ENCODE assay signal across 8 mouse cellular contexts in genomic region chr11:84818961-84819692, GRCm38 (mm10). TPM values are rescaled to one million over a fixed set of nuclear protein-coding genes. Genes with fewer than 3 reads are reported as not detected.
DNase-seq lines count a peak whose midpoint lies in the region; ATAC-seq and TF ChIP-seq lines count a peak whose summit lies in the region.

Gene Mrm1, minus strand, starts transcription at chr11:84819515.

- H3K27ac ChIP-seq in gastrocnemius, adult 2 months: peak within 1 kb of the TSS; percentile 94
- H3K27ac ChIP-seq in hindbrain, postnatal 0 days: peak within 1 kb of the TSS; percentile 85
- peak within 1 kb of the TSS; percentile 94 for H3K27ac ChIP-seq in left cerebral cortex, adult 2 months

- H3K4me2 ChIP-seq in hindbrain, postnatal 0 days (ENCODE audit: low read depth, low read length): peak within 1 kb of the TSS; percentile 95

- intact Hi-C loops in gastrocnemius, adult 2 months (cut with DNase I): loop anchor here (10.0 kb wide), 1 partner anchor 304 kb away; the partner anchor contains the start of gene Aatf
- intact Hi-C loops in left cerebral cortex, adult 2 months (cut with DNase I): loop anchor here (1.0 to 2.0 kb wide), 2 partner anchors 390 to 640 kb away; no protein-coding TSS in a partner anchor

- no peaks in the 10 kb centered on the region for H3K4me1 ChIP-seq in hindbrain, postnatal 0 days (ENCODE audit: insufficient read depth, low read length)

- no peaks in the 10 kb centered on the region for H3K27me3 ChIP-seq in hindbrain, postnatal 0 days (ENCODE audit: insufficient read depth, low read length)

- peak within 1 kb of the TSS; percentile 83 for H3K4me3 ChIP-seq in gastrocnemius, adult 2 months
- H3K4me3 ChIP-seq in hindbrain, postnatal 0 days (ENCODE audit: low read length): peak within 1 kb of the TSS; percentile 75
- peak within 1 kb of the TSS; percentile 79 for H3K4me3 ChIP-seq in left cerebral cortex, adult 2 months

- peak; percentile 80 for ATAC-seq in common myeloid progenitor, adult 5-6 weeks (replicated peaks; ENCODE audit: low read depth, poor library complexity, severe bottlenecking)
- peak; percentile 92 for ATAC-seq in hindbrain, postnatal 0 days
- peak; percentile 89 for ATAC-seq in megakaryocyte, adult 5-6 weeks (ENCODE audit: poor library complexity, severe bottlenecking)

- no peaks in the 10 kb centered on the region for H3K36me3 ChIP-seq in hindbrain, postnatal 0 days (ENCODE audit: insufficient read depth, low read length)

- peak; percentile 94 for TF ChIP-seq CTCF in gastrocnemius, adult 2 months (IDR thresholded peaks at IDR 0.05)
- peak; percentile 91 for TF ChIP-seq CTCF in hindbrain, postnatal 0 days (IDR thresholded peaks at IDR 0.05; ENCODE audit: low read depth)
- TF ChIP-seq CTCF in left cerebral cortex, adult 2 months (IDR thresholded peaks at IDR 0.05): peak; percentile 87

- H3K9me3 ChIP-seq in hindbrain, postnatal 0 days (ENCODE audit: low read length): no peaks in the 10 kb centered on the region

- peak; percentile 97 for DNase-seq in ZHBTc4 (ENCODE audit: low read depth, low spot score)
- DNase-seq in gastrocnemius, adult 2 months: peak; percentile 97
- DNase-seq in hindbrain, postnatal 0 days (ENCODE audit: low spot score): peak; percentile 95
- DNase-seq in left cerebral cortex, adult 2 months (ENCODE audit: extremely low spot score in 1 of 2, low spot score in 2 of 2): peak; percentile 91 to 93
- DNase-seq in right cerebral cortex, adult 2 months (ENCODE audit: low spot score in 2 of 2): peak; percentile 94
- peak; percentile 95 for DNase-seq in urinary bladder, postnatal 14 days (ENCODE audit: low spot score)

- H3K9ac ChIP-seq in hindbrain, postnatal 0 days (replicated peaks; ENCODE audit: low read length): peak within 1 kb of the TSS; percentile 81

- 0% methylated on average over 47 of the region's 55 CpGs for WGBS in hindbrain, postnatal 0 days

RNA-seq across cellular contexts. Expression of gene Mrm1, which starts in this region (rescaled TPM):
- total RNA-seq in common myeloid progenitor, adult 5-6 weeks (2017): 7.0 and 12.7 TPM in 2 replicates
- 1 to 10 TPM; 7.7 to 9.1 TPM for total RNA-seq in gastrocnemius, adult 2 months (2021)
- total RNA-seq in hindbrain, postnatal 0 days (2014; rRNA removed): 15.0 and 23.0 TPM in 2 replicates
- 17.1 and 20.9 TPM in 2 replicates for polyA plus RNA-seq in hindbrain, postnatal 0 days (2015; fragmentation: Nextera tagmentation; extraction: Ambion mirVana)
- total RNA-seq in left cerebral cortex, adult 2 months (2021): 10 to 100 TPM; 14.4 to 18.2 TPM
- 2.5 and 6.6 TPM in 2 replicates for total RNA-seq in megakaryocyte, adult 5-6 weeks (2015)
- 4.2 and 5.8 TPM in 2 replicates for total RNA-seq in megakaryocyte, adult 5-6 weeks (2017)

Comparison
In these comparisons a context has a peak if more than half of its experiments do, and no peak if none do; other contexts are left out.
1. Peak in every context shown above with its lines: DNase-seq, ATAC-seq, H3K4me3 ChIP-seq and H3K27ac ChIP-seq.